Mouse (Mus musculus) spleen, adult 18-20 months (tissue): ENCODE data around the gene Ccdc114.
"Not testable (repeated sequence)": the region's sequence is repeated elsewhere in the genome, so short reads cannot be mapped to it uniquely, and the experiment has no call there.

Source experiments
- DNase-seq, 2 experiments: peaks; one replicate each; pipeline ENCODE4 v3.0.0; 2022; ENCODE audit warnings: mixed read lengths in 2 of 2

The Ccdc114 gene

DNA sequence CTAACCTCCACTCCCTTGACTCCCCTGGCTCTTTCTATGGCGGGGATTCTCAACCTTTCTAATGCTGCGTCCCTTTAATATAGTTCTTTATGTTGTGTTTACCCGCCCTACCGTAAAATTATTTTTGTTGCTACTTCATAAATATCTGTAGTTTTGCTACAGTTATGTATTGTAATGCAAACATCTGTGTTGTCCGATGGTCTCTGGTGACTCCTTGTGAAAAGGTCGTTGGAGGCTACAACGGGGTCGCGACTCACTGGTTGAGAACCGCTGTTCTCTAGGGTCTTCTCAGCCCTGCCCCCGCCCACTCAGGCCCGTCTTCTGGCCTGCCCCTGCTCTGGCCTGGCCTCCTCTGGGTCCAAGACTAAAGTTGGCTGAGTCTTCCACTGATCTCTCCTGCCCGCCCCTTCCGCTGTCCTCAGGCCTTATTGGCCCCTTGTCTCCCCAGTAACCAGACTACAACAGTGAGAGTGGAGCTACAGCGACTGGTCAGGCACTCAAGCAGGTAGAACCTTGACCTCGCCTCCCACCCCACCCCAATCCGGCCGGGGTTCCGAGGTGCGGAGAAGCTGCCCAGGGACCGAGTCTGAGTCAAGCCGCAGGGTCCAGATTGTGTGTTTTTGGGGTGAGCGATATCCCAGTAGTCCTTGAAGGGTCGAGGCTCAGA, at the start of gene Ccdc114:
Gene Ccdc114, plus strand, starts transcription at position 311 of the 667 bp plus-strand sequence.
- DNase-seq: peak; percentile 56 to 66

DNA sequence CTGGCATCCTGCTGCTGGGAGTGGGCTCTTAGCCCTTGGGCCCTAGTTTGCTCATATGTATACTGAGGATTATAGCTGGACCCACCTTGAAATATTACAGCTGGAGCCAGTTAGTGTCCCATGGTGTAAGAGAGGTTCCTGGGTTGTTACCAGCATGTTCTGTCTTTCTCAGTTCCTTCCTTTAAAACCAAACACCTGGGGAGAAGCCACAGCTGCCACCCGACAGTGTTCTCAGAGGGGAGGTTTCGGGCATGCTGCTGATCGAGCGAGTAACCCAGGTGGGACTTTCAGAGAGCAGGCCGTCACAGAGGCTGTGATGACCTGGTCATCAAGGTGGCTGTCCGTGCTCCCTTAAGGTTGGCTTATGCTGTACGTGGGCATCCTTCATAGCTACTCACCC, 47.0 kb upstream of the Ccdc114 start:
- no peak for DNase-seq

- DNase-seq: not testable (repeated sequence)
These were observed 45.6 kb upstream of the Ccdc114 start, which contains the start of gene Grin2d for GRCm38 (mm10) chr7:45878278-45878677. Grin2d (minus strand) TSS chr7:45878378.

GRCm38 (mm10) chr7:45880531-45880930, 43.3 kb upstream of the Ccdc114 start:
- DNase-seq: no peak

DNA sequence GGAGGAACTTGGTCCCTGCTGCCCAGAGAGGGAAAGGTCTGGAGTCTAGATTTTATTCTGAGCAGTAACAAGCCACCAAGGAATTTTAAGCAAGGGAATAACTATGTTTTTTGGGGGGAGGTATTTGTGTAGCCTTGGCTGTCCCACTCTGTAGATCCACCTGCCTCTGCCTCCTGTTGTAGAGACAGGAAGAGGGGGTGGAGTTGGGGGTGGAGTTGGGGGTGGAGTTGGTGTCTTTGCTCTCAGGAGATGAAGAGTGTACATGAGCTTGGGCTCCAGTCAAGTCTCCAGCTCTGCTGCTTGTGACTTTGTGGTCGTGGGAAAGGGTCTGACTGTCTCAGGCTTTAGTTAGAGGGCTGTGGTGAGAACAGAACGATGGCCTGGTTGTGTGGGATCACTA, 42.9 kb upstream of the Ccdc114 start:
- DNase-seq: no peak

DNA sequence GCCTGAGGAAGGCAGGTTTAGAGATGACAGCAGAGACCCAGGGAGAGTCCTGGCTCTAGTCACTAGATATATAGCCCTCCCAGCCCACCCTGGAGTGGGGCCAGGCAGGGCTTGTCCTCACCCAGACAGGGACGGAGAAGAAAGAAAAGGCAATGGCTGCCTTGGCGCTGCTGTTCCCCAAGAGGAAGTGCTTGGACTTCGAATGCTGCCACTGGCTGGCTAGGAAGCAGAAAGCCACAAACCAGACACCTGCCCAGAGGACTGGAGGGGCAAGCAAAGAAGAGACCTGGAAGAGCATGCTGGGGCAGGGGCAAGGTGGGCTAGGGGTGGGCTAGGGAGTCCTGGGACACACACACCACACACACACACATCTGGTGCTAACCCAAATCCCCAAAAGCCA, 36.6 kb upstream of the Ccdc114 start:
- DNase-seq: no peak

- no peak for DNase-seq
These were observed 31.2 kb upstream of the Ccdc114 start for GRCm38 (mm10) chr7:45892651-45893050.

DNA sequence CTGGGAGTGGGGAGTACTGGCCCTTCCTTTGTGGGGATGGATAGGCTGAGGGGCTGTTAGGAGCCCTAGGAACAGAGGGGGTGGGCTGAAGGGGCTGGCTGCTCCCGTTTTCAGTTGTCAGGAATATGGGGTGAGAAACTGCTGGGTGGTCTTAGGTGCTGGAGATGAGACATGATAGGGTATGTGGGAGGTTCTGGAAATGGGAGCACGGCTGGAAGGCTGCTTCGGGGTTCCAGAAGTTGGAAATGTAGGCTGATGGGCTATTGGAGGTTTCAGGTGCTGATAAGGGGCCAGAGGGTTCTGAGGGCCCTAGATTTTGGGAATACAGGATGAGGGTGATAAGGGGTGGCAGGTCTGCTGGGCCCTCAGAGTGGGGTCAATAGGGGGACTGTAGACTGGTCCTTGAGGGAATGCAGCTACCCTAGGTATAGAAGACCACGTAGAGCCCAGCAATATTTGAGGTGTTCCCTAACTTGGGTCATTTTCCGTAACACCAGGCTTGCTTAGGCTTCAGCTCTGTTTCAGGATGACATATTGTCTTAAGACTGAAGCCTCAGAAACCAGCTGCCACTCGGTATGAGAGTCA, 27.8 kb upstream of the Ccdc114 start:
- no peak for DNase-seq

GRCm38 (mm10) chr7:45896517-45897257, 27.2 kb upstream of the Ccdc114 start, which contains the start of the genes Syngr4 and Tmem143:
Syngr4 (minus strand) TSS chr7:45896714.
Tmem143 (plus strand) TSS chr7:45896941.
- peak; percentile 93 to 97 for DNase-seq

DNA sequence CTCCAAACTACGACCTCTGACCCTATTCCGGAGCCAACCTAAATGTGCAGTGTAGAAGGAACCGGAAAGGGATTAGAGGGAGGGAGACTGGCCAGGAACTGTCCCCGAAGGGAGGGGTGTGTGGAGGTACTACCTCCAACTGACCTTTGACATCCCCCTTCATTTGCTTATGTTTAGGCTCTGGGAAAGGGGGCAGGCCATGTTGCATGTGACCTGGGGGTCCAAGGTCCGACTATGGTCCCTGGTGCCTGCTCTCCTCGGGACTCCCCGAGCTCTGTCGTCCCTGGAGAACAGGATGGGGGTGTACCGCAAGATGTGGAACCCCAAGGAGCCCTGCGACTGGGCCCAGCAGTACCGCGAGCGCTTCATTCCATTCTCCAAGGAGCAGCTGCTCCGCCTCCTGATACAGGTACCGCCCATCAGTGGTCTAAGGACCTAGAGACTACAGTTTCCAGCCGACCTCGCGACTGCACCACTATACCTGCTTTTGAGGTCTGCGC, 26.6 kb upstream of the Ccdc114 start:
- peak in 1 of 2 experiments; percentile 53 for DNase-seq

GRCm38 (mm10) chr7:45898125-45898524, 25.7 kb upstream of the Ccdc114 start:
- not testable (repeated sequence) for DNase-seq

DNA sequence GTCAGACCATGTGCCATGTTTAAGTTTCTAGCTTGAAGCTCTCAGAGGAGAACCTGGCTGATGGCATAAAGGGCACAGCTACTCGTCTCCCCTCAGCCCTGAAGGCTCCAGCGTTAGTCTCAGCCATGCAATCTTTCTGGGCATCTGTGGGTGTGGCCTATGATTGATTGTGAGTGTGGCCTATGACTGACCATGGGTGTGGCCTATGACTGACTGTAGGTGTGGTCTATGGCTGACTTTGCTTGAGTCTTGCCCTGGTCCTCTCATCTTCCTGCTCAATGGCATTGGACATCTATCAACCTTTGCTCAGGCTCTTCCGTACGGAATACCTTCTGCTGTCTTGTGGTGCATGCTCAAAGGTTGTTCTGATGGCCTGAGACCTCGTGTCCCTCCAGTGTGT, 22.3 kb upstream of the Ccdc114 start:
- no peak for DNase-seq

- DNase-seq: no peak
These were observed 21.3 kb upstream of the Ccdc114 start for GRCm38 (mm10) chr7:45902481-45903002.

- no peak for DNase-seq
These were observed 17.2 kb upstream of the Ccdc114 start for GRCm38 (mm10) chr7:45906622-45907021.

DNA sequence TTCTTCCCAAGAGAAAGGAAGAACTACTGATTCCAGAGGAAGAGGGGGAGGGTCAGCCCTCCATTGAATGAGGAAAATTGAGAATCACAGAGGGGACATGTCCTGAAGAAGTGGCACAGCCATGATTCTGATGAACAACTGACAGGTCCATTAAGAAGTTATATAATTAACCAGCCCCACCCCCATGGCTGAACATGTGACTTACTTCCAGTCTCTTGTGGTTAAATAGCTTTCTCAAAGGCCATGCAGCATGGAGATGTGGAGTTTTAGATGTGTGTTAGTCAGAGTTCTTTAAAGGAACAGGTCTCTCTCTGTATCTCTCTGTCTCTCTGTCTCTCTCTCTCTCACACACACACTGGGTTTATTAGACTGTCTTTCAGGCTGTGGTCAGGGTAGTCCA, 15.5 kb upstream of the Ccdc114 start:
- no peak for DNase-seq

GRCm38 (mm10) chr7:45909145-45909544, 14.7 kb upstream of the Ccdc114 start:
- no peak for DNase-seq

- DNase-seq: no peak
These were observed 9.8 kb upstream of the Ccdc114 start for GRCm38 (mm10) chr7:45914067-45914466.

GRCm38 (mm10) chr7:45915011-45915410, 8.9 kb upstream of the Ccdc114 start:
- DNase-seq: no peak

GRCm38 (mm10) chr7:45916056-45917003, 7.5 kb upstream of the Ccdc114 start:
- DNase-seq: peak; percentile 59 to 60

DNA sequence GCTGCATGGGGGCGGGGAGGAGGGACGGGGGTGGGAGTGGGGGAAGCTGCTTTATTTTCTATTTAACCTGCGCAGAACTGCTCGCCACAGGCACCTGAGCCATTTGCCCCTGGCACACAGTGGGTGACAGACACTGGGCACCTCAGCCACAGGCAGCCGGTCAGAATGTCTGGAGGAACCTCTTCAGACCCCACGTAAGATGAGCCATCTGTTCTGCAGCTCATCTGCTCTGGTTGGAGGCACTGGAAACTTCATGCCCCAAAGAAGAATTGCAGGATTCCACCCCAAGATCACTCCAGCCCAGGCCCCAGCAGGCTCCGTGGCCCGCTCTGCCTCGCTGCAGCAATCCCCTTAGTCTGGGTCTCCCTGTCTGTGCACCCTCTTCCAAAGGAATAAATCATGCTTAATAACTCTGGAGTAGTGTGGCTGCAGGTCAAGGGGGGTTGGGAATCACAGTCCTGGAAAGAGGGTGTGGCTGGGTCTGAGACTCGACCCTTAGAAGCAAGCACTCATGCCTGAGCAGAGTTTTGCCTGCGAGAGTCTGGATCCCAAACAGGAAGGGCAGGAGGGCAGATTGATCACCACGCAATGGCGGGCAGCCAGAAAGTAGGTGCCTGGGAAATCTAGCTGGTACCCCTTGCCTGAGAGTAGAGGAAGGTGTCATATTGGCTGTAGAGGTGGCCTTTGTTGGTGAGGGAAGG, 6.7 kb upstream of the Ccdc114 start:
- DNase-seq: no peak

GRCm38 (mm10) chr7:45917926-45918325, 5.9 kb upstream of the Ccdc114 start:
- no peak for DNase-seq
